Mouse (Mus musculus) layer of hippocampus, adult 8-10 months (tissue): ENCODE measurements around the gene Stard13. TPM values are rescaled to one million over a fixed set of nuclear protein-coding genes. Genes with fewer than 3 reads are reported as not detected.

ENCODE experiments used
- DNase-seq, 2 experiments: peaks; one replicate each; pipeline ENCODE4 v3.0.0; 2022; ENCODE audit warnings: low spot score in 2 of 2
- total RNA-seq, 4 experiments: library from RNA; stranded (reverse); gene quantifications; 2 replicates each; pipeline ENCODE4 v1.2.4; 2022

Gene Stard13
- total RNA-seq, 4 experiments from 2014 or later, result 24.2 to 30.2 (median 24.4) TPM

GRCm38 (mm10) chr5:151142671-151143601, 90.7 kb downstream of the Stard13 start:
- peak; percentile 28 to 35 for DNase-seq

GRCm38 (mm10) chr5:151142241-151142640, 91.4 kb downstream of the Stard13 start:
- no peak for DNase-seq

DNA sequence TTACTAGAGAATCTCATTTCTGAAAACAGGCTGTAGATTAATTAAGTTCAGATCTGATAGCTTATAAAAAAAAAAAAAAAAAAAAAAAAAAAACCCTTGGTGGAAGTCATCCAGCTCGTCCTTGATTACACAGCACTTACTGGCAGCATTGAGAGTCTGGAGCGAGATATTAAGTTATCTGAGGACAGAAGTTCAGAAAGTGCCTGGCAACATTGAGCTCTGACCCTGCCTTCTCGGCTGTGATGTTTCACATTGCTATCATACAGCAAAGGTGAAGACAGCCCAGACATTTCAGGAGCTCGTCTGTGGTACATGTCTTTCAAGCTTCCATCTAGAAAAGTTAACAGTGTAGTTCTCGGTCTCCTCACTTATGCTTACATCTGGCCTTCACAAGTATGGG, 95.7 kb downstream of the Stard13 start:
- no peak for DNase-seq

DNA sequence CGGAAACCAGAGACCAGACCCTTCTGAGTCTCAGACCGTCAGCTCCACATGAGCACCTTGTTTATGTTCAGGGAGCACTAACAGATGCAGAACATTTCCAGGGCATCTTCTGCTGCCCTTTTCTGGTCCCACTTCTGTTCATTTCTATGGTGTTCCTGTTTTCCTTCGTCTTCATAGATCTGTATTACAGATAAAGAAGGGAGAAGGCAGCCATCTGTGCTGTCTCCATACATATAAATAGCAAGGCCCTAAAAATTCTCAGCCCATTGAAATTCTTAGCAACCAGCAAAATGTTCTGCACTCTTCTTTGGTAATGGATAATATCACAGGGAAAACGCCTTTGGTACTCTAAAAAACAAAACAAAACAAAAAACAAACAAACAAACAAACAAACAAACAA, 96.3 kb downstream of the Stard13 start:
- no peak for DNase-seq

- no peak for DNase-seq
Measured at GRCm38 (mm10) chr5:151135965-151136364, 97.7 kb downstream of the Stard13 start.

- DNase-seq, result no peak
Measured at GRCm38 (mm10) chr5:151135078-151135826, 98.4 kb downstream of the Stard13 start.

GRCm38 (mm10) chr5:151134202-151134601, 99.4 kb downstream of the Stard13 start:
- DNase-seq, result no peak

DNA sequence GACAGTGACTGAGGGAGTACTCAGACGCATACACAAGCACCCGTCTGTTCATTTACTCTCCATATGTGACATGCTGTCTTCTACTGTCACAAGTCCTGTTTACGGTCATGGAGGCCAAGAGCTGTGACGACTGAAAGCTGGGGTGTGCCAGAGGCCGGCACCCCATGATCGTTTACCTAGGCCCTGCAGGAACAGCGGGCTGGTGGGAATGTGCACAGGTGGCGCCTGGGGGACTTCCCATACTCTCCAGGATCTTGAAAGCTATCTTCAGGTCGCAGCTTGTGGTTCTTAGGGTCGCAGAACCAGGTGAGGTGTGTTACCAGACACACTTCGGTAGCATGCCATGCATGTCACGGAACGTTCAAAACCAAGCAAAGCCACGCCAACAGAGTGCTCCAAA, 99.9 kb downstream of the Stard13 start:
- no peak for DNase-seq

GRCm38 (mm10) chr5:151129762-151130161, 103.9 kb downstream of the Stard13 start:
- DNase-seq, result no peak

- peak in 1 of 2 experiments; percentile 35 for DNase-seq
Measured at GRCm38 (mm10) chr5:151127298-151127717, 106.3 kb downstream of the Stard13 start.

GRCm38 (mm10) chr5:151126608-151127005, 107.0 kb downstream of the Stard13 start:
- no peak for DNase-seq

- no peak for DNase-seq
Measured at GRCm38 (mm10) chr5:151125985-151126607, 107.5 kb downstream of the Stard13 start.

DNA sequence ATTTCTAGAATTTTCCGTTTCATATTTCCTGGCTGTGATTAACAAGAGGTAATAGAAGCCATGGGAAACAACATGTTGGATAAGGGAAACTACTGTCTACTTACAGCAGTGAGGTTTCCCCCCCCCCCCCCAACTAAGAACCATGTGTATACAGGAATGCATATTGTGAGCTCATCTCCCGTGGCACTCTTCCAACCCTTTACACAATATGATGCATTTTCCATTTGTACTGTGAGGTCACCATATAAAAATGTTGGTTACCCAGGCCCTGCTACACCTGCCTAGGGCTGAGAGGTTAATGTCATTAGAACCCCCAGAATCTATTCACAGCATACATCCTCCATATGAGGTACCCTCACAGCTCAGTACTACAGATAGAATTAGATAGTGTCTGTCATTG, 115.8 kb downstream of the Stard13 start:
- DNase-seq, result no peak

- DNase-seq, result no peak
Measured at GRCm38 (mm10) chr5:151116192-151116887, 117.3 kb downstream of the Stard13 start.

GRCm38 (mm10) chr5:151112743-151113142, 120.9 kb downstream of the Stard13 start:
- no peak for DNase-seq

- DNase-seq, result no peak
Measured at GRCm38 (mm10) chr5:151111080-151111871, 122.4 kb downstream of the Stard13 start.

DNA sequence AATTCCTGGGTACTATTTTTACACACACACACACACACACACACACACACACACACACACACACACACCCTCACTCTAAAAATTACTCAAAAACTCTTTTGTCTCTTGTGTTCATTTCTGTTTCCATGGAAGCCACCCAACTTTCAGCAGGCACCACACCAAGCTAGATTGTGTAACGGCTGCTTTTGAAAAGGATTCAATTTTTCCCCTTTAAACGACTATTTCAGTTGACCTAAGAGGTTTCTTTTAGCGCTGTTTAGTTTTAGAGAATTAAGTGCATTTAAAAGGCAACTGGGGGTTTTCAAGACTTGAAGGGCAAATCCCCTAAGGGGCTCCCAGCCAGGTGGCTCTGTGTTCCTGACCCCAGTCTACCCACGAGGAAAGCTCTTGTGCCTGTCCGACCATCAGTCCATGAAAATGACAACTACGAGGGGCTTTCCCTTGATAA, 123.2 kb downstream of the Stard13 start:
- DNase-seq, result peak; percentile 64 to 67

DNA sequence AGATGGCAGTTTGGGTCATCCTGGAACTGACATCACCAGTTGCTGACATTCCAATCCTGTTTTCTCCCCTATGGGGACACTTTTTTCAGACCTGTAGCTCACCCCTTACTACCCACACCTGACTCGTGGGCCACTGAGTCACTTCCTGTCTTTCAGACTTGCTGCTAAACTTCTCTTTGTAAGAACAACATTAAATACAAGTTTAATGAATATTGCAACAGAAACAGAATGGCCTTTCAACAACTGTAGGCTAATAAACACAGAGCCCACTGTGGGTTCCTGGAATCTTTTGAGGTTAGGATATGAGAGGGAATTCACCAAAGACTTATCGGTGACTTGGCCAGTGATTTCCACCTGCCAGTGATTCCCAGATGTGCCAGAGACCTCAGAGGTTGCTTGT, 123.8 kb downstream of the Stard13 start:
- DNase-seq, result no peak

DNA sequence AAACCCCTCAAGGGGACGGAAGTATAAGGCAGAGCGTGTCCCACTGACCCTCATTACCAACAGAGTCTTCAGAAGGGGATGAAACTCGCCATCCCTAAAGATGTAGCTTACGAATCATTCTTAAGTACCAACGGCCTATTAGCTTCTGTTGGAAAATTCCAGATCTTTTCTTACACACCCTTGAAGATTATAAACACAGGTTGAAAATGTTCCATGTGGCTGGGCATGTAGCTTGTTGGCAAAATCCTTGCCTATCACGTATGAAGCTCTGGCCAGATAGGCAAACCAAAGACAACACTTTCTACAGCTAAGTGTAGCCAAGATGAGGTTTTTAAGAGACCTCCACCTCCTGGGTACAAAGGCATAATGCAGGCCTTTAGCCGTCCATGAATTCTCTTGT, 124.7 kb downstream of the Stard13 start:
- DNase-seq, result no peak

- no peak for DNase-seq
Measured at GRCm38 (mm10) chr5:151108291-151108897, 125.2 kb downstream of the Stard13 start.
